Mouse (Mus musculus): ENCODE data around the gene Tubd1. TPM values are rescaled to one million over a fixed set of nuclear protein-coding genes. Genes with fewer than 3 reads are reported as not detected.
"Not testable (repeated sequence)": the region's sequence is repeated elsewhere in the genome, so short reads cannot be mapped to it uniquely, and the experiment has no call there.

The Tubd1 gene
- 7.5 and 9.3 TPM in 2 replicates for polyA plus RNA-seq (2012; ENCODE audit: insufficient read depth, insufficient read length, missing spikeins)

- H3K4me1 ChIP-seq (ENCODE audit: control insufficient read depth, insufficient read depth, insufficient read length, low read length) = peaks cover 11% of the 10 kb centered on the region
- H3K4me3 ChIP-seq (ENCODE audit: insufficient read depth, low read depth, low read length) = peak within 1 kb of the TSS; percentile 77
- H3K27ac ChIP-seq (replicated peaks; ENCODE audit: low read depth, low read length) = peak within 1 kb of the TSS; percentile 73
Measured at GRCm38 (mm10) chr11:86544639-86545299, at the start of gene Tubd1, which contains the start of gene Rps6kb1. TSS of gene Tubd1 (plus strand) at chr11:86544991. TSS of gene Rps6kb1 (minus strand) at chr11:86544805.

- no peak overlapping the region for H3K27ac ChIP-seq (replicated peaks; ENCODE audit: low read depth, low read length)
- no peaks in the 10 kb centered on the region for H3K4me1 ChIP-seq (ENCODE audit: control insufficient read depth, insufficient read depth, insufficient read length, low read length)
- H3K4me3 ChIP-seq (ENCODE audit: insufficient read depth, low read depth, low read length) = no peak overlapping the region
Measured at GRCm38 (mm10) chr11:86497356-86497755, 47.4 kb upstream of the Tubd1 start.

GRCm38 (mm10) chr11:86497908-86498307 is 46.9 kb upstream of the Tubd1 start:
- Histone ChIP-seq H3K27ac (replicated peaks; ENCODE audit: low read depth, low read length) (no peak overlapping the region), H3K4me3 (ENCODE audit: insufficient read depth, low read depth, low read length) (no peak overlapping the region), H3K4me1 (ENCODE audit: control insufficient read depth, insufficient read depth, insufficient read length, low read length) (no peaks in the 10 kb centered on the region)

GRCm38 (mm10) chr11:86500795-86501194 is 44.0 kb upstream of the Tubd1 start:
- Histone ChIP-seq H3K4me3 (ENCODE audit: insufficient read depth, low read depth, low read length) (no peak overlapping the region), H3K27ac (replicated peaks; ENCODE audit: low read depth, low read length) (no peak overlapping the region), H3K4me1 (ENCODE audit: control insufficient read depth, insufficient read depth, insufficient read length, low read length) (no peaks in the 10 kb centered on the region)

- 0 out of 2 replicates have a peak overlapping the region, but pooled peaks have one; percentile 9 for H3K27ac ChIP-seq (replicated peaks; ENCODE audit: low read depth, low read length)
- H3K4me3 ChIP-seq (ENCODE audit: insufficient read depth, low read depth, low read length) = no peak overlapping the region
- H3K4me1 ChIP-seq (ENCODE audit: control insufficient read depth, insufficient read depth, insufficient read length, low read length) = no peaks in the 10 kb centered on the region
Measured at GRCm38 (mm10) chr11:86503121-86503520, 41.7 kb upstream of the Tubd1 start.

GRCm38 (mm10) chr11:86507334-86507733 is 37.5 kb upstream of the Tubd1 start:
- no peak overlapping the region for H3K27ac ChIP-seq (replicated peaks; ENCODE audit: low read depth, low read length)
- H3K4me1 ChIP-seq (ENCODE audit: control insufficient read depth, insufficient read depth, insufficient read length, low read length) = no peaks in the 10 kb centered on the region
- H3K4me3 ChIP-seq (ENCODE audit: insufficient read depth, low read depth, low read length) = no peak overlapping the region

GRCm38 (mm10) chr11:86507991-86508390 is 36.8 kb upstream of the Tubd1 start:
- no peaks in the 10 kb centered on the region for H3K4me1 ChIP-seq (ENCODE audit: control insufficient read depth, insufficient read depth, insufficient read length, low read length)
- no peak overlapping the region for H3K27ac ChIP-seq (replicated peaks; ENCODE audit: low read depth, low read length)
- H3K4me3 ChIP-seq (ENCODE audit: insufficient read depth, low read depth, low read length) = no peak overlapping the region

GRCm38 (mm10) chr11:86516620-86517019 is 28.2 kb upstream of the Tubd1 start:
- Histone ChIP-seq H3K27ac (replicated peaks; ENCODE audit: low read depth, low read length) (no peak overlapping the region), H3K4me3 (ENCODE audit: insufficient read depth, low read depth, low read length) (no peak overlapping the region), H3K4me1 (ENCODE audit: control insufficient read depth, insufficient read depth, insufficient read length, low read length) (no peaks in the 10 kb centered on the region)

GRCm38 (mm10) chr11:86517229-86517628 is 27.6 kb upstream of the Tubd1 start:
- no peaks in the 10 kb centered on the region for H3K4me1 ChIP-seq (ENCODE audit: control insufficient read depth, insufficient read depth, insufficient read length, low read length)
- H3K27ac ChIP-seq (replicated peaks; ENCODE audit: low read depth, low read length) = no peak overlapping the region
- H3K4me3 ChIP-seq (ENCODE audit: insufficient read depth, low read depth, low read length) = no peak overlapping the region

- Histone ChIP-seq H3K4me3 (ENCODE audit: insufficient read depth, low read depth, low read length) (no peak overlapping the region), H3K4me1 (ENCODE audit: control insufficient read depth, insufficient read depth, insufficient read length, low read length) (no peaks in the 10 kb centered on the region), H3K27ac (replicated peaks; ENCODE audit: low read depth, low read length) (no peak overlapping the region)
Measured at GRCm38 (mm10) chr11:86519751-86520150, 25.0 kb upstream of the Tubd1 start.

GRCm38 (mm10) chr11:86527528-86527927 is 17.3 kb upstream of the Tubd1 start:
- Histone ChIP-seq H3K27ac (replicated peaks; ENCODE audit: low read depth, low read length) (no peak overlapping the region), H3K4me3 (ENCODE audit: insufficient read depth, low read depth, low read length) (no peak overlapping the region), H3K4me1 (ENCODE audit: control insufficient read depth, insufficient read depth, insufficient read length, low read length) (no peaks in the 10 kb centered on the region)

- Histone ChIP-seq H3K27ac (replicated peaks; ENCODE audit: low read depth, low read length) (no peak overlapping the region), H3K4me3 (ENCODE audit: insufficient read depth, low read depth, low read length) (no peak overlapping the region), H3K4me1 (ENCODE audit: control insufficient read depth, insufficient read depth, insufficient read length, low read length) (no peaks in the 10 kb centered on the region)
Measured at GRCm38 (mm10) chr11:86532834-86533233, 12.0 kb upstream of the Tubd1 start.

GRCm38 (mm10) chr11:86533302-86533701 is 11.5 kb upstream of the Tubd1 start:
- not testable (repeated sequence) for H3K4me1 ChIP-seq (ENCODE audit: control insufficient read depth, insufficient read depth, insufficient read length, low read length); H3K4me3 ChIP-seq (ENCODE audit: insufficient read depth, low read depth, low read length); H3K27ac ChIP-seq (replicated peaks; ENCODE audit: low read depth, low read length)

GRCm38 (mm10) chr11:86534201-86534910 is 10.4 kb upstream of the Tubd1 start:
- Histone ChIP-seq H3K27ac (replicated peaks; ENCODE audit: low read depth, low read length) (no peak overlapping the region), H3K4me3 (ENCODE audit: insufficient read depth, low read depth, low read length) (no peak overlapping the region), H3K4me1 (ENCODE audit: control insufficient read depth, insufficient read depth, insufficient read length, low read length) (peaks cover 2% of the 10 kb centered on the region; the same call in 1 of the 2 replicates)

- H3K27ac ChIP-seq (replicated peaks; ENCODE audit: low read depth, low read length) = no peak overlapping the region; the same call in 1 of the 2 replicates
- H3K4me1 ChIP-seq (ENCODE audit: control insufficient read depth, insufficient read depth, insufficient read length, low read length) = peaks cover 12% of the 10 kb centered on the region
- H3K4me3 ChIP-seq (ENCODE audit: insufficient read depth, low read depth, low read length) = no peak overlapping the region
Measured at GRCm38 (mm10) chr11:86538786-86539185, 6.0 kb upstream of the Tubd1 start.

All from brown adipose tissue, adult 24 weeks (tissue).